Mouse (Mus musculus) hindbrain, embryonic 16.5 days (tissue): ENCODE data around the gene Ntf5. TPM values are rescaled to one million over a fixed set of nuclear protein-coding genes. Genes with fewer than 3 reads are reported as not detected.
"Not testable (repeated sequence)": the region's sequence is repeated elsewhere in the genome, so short reads cannot be mapped to it uniquely, and the experiment has no call there.

Experiments used
- ATAC-seq: fragments of 200-750 bp; cut with Nextera tagmentation; 2 replicates; pipeline ENCODE4 v1.8.0; 2017; ENCODE audit warnings: moderate TSS enrichment, moderate library complexity
- H3K27ac ChIP-seq: fragments of 300-500 bp; sonication (generic); 2 replicates; pipeline ENCODE4 v1.5.1; 2014; ENCODE audit warnings: low read depth, mild to moderate bottlenecking, control low read depth, low read length, moderate library complexity
- H3K27me3 ChIP-seq: fragments of 300-500 bp; sonication (generic); replicated peaks from 2 replicates; pipeline ENCODE4 v1.6.1; 2014; ENCODE audit warnings: low read length; ENCODE audit not compliant: control insufficient read depth, insufficient read depth
- H3K36me3 ChIP-seq: fragments of 300-500 bp; sonication (generic); 2 replicates; pipeline ENCODE4 v1.6.1; 2014; ENCODE audit warnings: mild to moderate bottlenecking, low read length, moderate library complexity, mixed read lengths; ENCODE audit not compliant: control insufficient read depth, insufficient read depth
- H3K4me1 ChIP-seq: fragments of 300-500 bp; sonication (generic); 2 replicates; pipeline ENCODE4 v1.6.1; 2014; ENCODE audit warnings: low read depth, low read length; ENCODE audit not compliant: control insufficient read depth, insufficient read depth
- H3K4me2 ChIP-seq: fragments of 300-500 bp; sonication (generic); 2 replicates; pipeline ENCODE4 v1.6.1; 2014; ENCODE audit warnings: mild to moderate bottlenecking, low read length, control low read depth, moderate library complexity
- H3K4me3 ChIP-seq: fragments of 300-500 bp; sonication (generic); 2 replicates; pipeline ENCODE4 v1.5.1; 2014; ENCODE audit warnings: mild to moderate bottlenecking, low read length, control low read depth, moderate library complexity
- H3K9ac ChIP-seq: fragments of 300-500 bp; sonication (generic); 2 replicates; pipeline ENCODE4 v1.6.1; 2014; ENCODE audit warnings: low read depth, mild to moderate bottlenecking, control low read depth, low read length, moderate library complexity
- H3K9me3 ChIP-seq: fragments of 300-500 bp; sonication (generic); 2 replicates; pipeline ENCODE4 v1.6.1; 2014; ENCODE audit warnings: mild to moderate bottlenecking, low read length, moderate library complexity; ENCODE audit not compliant: control insufficient read depth
- whole genome bisulfite sequencing: fragments of 180-500 bp; shearing (Covaris S2); extraction: QIAGEN DNeasy Blood & Tissue Kit; methylation state at CpG from one replicate; pipeline ENCODE4 v1.1.7; 2014; 5-methylcytosine and 5-hydroxymethylcytosine counted together
- polyA plus RNA-seq: library from polyadenylated mRNA; unstranded; fragments of >200 nt; fragmentation: Nextera tagmentation; extraction: Ambion mirVana; gene quantifications from 2 replicates; pipeline ENCODE4 v1.2.1, GENCODE M21; 2015

The Ntf5 gene
- polyA plus RNA-seq, 1 experiment from 2014 or later, result 0.15 TPM

DNA sequence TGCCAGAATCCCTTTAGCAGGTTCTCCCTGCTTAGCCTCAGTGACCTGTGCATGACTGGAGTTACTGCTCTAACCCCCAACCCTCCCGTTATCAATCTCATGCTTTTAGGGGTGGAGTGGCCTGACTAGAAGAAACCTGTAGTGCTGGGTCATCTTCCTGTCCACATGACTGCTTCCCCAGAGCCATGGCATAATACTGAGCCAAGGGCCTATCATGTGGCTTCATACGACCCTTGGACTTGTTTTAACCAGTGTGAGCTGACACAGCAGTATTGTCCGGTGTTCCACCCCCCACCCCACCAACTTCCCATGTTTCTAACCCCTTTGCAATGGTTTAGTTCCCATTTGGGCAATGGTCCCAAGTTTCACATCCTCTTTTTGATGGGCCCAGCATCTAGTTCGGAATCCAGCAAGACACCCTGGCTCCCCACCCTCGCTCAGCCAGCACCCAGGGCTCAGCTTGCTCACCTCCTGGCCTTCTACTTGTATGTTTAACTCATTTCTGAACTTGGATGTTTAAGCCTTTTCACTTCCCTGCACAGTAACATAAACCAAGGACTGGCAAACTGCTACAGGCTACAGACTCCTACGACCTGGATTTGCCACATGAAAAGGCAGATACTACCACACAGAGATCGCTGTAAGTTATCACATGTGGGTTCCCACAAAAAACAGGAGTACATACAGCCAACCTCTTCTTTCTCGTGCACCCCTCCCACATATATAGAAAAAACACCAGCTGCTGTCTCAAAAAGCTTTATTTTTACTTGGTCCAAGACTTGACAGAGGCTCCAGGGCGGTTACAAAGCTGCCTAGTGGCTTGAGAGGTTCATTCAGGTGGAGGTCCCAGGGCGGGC lies 43.9 kb downstream of the Ntf5 start:
- ATAC-seq, result no peak
- WGBS, result 63% methylated on average over 9 of the region's 10 CpGs
- peaks cover 33% of the 10 kb centered on the region for H3K4me1 ChIP-seq

DNA sequence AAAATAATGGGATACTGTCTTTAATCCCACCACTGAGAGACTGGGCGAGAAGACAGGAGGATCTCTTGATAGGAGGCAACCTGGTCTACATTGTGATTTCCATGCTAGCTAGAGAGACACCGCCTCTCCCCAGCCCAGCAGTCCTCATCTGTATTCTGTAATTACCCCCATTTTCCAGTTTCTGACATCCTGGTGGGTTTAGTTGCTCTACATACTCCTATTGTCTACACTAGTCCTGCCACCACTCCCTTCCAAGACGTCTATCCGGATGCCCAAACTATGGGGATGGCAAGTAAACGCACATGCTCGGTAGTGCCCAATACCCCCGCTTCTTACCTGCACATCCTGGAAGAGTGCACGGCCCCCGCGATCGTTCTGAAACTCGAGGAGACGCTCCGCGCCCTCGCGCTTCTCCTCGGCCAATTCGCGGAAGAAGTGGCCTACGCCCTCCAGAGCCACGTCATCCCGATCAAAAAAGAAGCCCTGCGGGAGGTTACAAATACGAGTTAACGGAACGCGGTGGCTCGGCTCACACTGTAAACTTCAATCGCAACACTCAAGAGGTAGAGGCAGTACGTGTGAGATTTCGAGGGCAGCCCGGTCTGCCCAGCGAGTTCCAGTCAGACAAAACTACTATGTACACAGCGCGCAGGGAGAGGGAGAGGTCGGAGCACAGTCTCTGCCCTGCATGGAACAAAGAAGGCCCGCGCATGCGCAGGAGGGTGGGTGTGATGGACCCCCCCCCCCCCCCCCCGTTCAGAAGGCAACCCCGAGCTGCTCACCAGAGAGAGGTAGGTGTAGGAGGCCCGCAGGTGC lies 45.5 kb downstream of the Ntf5 start:
- WGBS, result under 1% methylated on average over 42 of the region's 43 CpGs
- H3K27ac ChIP-seq, result peak overlapping the region; percentile 93
- peak; percentile 66 for ATAC-seq

More for the DNA sequence above, 43.9 kb downstream of the Ntf5 start:
- Histone ChIP-seq H3K27ac (peak overlapping the region; percentile 93), H3K4me2 (peak overlapping the region; percentile 90), H3K36me3 (peaks cover 16% of the 10 kb centered on the region), H3K9ac (peak overlapping the region; percentile 68), H3K27me3 (no peaks in the 10 kb centered on the region), H3K4me3 (peak overlapping the region; percentile 60), H3K9me3 (no peaks in the 10 kb centered on the region)

DNA sequence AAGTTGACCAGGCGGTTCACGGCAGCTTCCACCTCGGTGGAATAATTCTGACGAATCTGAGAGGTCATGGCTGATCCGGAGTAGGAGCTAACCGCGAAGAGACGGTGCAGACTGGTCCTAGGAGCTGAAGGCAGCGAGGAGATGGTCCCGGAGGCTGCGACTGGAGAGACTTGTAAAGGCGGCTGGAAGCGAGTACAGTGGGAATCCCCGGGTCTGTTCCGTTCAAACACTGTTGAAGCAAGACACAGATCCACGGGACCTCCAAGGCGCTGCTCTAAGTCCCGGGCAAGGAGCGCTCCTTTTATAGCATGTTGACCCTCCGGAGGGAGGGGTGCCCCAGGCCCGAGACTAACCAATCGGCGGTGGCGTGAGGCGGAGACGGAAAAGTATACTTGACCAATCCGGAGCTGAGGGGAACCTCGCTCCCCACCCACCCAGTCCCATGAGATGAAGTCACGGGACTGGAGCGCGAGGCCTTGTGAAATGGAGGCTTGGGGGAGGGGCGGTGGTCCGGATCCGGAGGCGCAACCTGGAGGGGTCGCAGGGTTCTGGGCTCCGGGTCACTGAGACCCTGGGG lies 46.2 kb downstream of the Ntf5 start, which contains the start of gene Ftl1:
Ftl1 (minus strand) TSS at position 321 of the 577 bp plus-strand sequence.
- not testable (repeated sequence) for H3K36me3 ChIP-seq, H3K9me3 ChIP-seq, H3K27me3 ChIP-seq
- WGBS, result under 1% methylated on average over 24 of the region's 37 CpGs
- peak within 1 kb of the TSS; percentile 90 for H3K4me2 ChIP-seq
- ATAC-seq, result peak; percentile 96
- H3K4me3 ChIP-seq, result peak within 1 kb of the TSS; percentile 60
- peak within 1 kb of the TSS; percentile 93 for H3K27ac ChIP-seq
- peaks cover 33% of the 10 kb centered on the region for H3K4me1 ChIP-seq
- H3K9ac ChIP-seq, result peak within 1 kb of the TSS; percentile 68

More for the DNA sequence above, 45.5 kb downstream of the Ntf5 start:
- H3K9me3 ChIP-seq, result no peaks in the 10 kb centered on the region
- peaks cover 33% of the 10 kb centered on the region for H3K4me1 ChIP-seq
- H3K9ac ChIP-seq, result peak overlapping the region; percentile 68
- peak overlapping the region; percentile 90 for H3K4me2 ChIP-seq
- peak overlapping the region; percentile 60 for H3K4me3 ChIP-seq
- peaks cover 15% of the 10 kb centered on the region for H3K36me3 ChIP-seq
- no peaks in the 10 kb centered on the region for H3K27me3 ChIP-seq

DNA sequence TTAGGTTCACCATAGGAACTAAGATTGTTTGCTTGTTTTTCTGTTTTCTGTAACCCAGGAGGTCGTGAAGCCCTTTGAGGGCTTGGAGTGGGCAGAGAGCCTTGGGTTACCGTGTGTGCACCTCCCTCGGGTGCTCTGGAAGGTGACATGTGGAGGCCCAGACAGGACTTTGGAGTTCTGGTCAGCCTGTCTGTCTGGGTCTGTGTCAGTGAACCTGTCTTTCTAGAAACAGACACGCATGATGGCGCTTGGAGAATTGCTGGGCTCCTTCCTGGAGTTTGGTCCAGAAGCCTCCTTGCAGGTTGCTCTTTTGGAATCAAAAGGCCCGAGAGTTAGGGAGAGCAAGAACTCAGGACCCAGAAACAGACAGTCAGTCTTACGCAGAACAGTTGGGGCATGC lies 46.9 kb downstream of the Ntf5 start:
- WGBS, result 69% methylated on average over 7 of the region's 7 CpGs
- Histone ChIP-seq H3K4me3 (peak overlapping the region; percentile 60; the same call in 1 of the 2 replicates), H3K36me3 (peaks cover 4% of the 10 kb centered on the region), H3K27ac (peak overlapping the region; percentile 78), H3K27me3 (no peaks in the 10 kb centered on the region), H3K9ac (no peak overlapping the region), H3K4me1 (peaks cover 39% of the 10 kb centered on the region), H3K9me3 (no peaks in the 10 kb centered on the region), H3K4me2 (peak overlapping the region; percentile 53)
- no peak for ATAC-seq

DNA sequence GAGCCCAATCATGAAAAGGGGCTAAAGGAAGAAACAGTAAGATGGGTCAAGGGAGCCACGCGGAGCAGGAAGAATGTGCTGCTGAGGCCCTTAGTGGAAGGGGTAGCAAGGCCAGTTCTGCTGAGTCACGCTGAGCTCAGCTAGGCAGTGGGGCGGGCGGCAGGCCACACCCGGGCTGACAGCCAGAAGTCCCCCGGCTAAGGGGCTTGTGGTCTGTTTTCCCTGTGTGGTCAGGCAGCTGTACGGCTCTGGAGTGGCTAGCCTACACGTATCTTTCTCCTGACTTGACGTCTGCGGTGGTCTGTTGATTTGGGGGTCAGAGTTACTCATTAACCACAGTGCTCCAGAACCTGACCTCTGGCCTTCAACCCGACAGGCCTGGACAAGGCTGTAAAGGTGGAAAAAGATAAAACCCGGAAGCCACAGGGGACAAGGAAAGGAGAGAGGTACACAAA lies 47.4 kb downstream of the Ntf5 start:
- peak overlapping the region; percentile 10; the same call in 1 of the 2 replicates for H3K4me2 ChIP-seq
- no peak for ATAC-seq
- H3K36me3 ChIP-seq, result peaks cover 4% of the 10 kb centered on the region
- peak overlapping the region; percentile 78 for H3K27ac ChIP-seq
- H3K4me1 ChIP-seq, result peaks cover 44% of the 10 kb centered on the region
- no peaks in the 10 kb centered on the region for H3K9me3 ChIP-seq
- WGBS, result 21% methylated on average over 13 of the region's 13 CpGs
- no peak overlapping the region for H3K4me3 ChIP-seq
- no peak overlapping the region for H3K9ac ChIP-seq
- H3K27me3 ChIP-seq, result no peaks in the 10 kb centered on the region

DNA sequence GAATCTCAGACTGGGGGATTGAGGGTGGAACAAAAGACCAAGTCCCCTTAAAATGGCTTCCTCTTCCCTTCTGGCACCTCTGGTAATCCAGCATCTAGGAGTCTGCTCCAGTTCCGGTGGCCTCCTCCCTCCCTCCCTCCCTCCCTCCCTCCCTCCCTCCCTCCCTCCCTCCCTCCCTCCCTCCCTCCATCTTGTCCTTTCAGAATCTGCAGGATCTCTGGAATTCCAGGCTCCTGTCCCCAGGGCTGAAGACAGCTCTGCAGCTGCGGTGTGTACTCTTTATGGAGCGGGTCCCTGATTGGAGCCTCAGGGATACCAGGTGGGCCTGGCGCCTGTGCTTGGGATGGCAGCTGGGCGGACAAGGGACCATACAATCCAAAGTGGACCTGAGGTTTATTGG lies 47.8 kb downstream of the Ntf5 start:
- no peak for ATAC-seq
- H3K36me3 ChIP-seq, result peaks cover 4% of the 10 kb centered on the region
- no peak overlapping the region for H3K4me3 ChIP-seq
- no peak overlapping the region for H3K9ac ChIP-seq
- no peak overlapping the region for H3K4me2 ChIP-seq
- peak overlapping the region; percentile 78 for H3K27ac ChIP-seq
- H3K27me3 ChIP-seq, result no peaks in the 10 kb centered on the region
- WGBS, result 62% methylated on average over 4 of the region's 5 CpGs
- no peaks in the 10 kb centered on the region for H3K9me3 ChIP-seq
- peaks cover 44% of the 10 kb centered on the region for H3K4me1 ChIP-seq

DNA sequence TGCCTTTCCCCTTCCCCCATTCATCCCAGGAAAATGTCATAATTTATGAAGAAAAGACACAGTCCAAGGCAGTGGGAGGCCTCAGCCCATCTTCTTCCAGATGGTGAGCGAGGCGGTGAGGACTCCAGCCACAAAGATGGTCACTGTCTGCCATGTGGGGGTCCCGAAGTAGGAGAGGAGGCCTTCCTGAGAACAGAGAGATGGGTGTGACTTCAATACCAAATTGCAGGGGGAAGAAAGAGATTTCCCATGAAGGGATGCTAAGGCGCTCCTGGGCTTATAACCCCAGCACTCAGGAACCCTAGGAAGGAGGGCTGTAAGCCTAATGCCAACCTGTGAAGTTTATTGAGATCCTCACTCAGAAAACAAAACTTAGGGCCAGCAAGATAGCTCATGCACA lies 48.3 kb downstream of the Ntf5 start:
- no peak overlapping the region for H3K9ac ChIP-seq
- no peak overlapping the region for H3K4me3 ChIP-seq
- no peak for ATAC-seq
- H3K27ac ChIP-seq, result no peak overlapping the region
- no peaks in the 10 kb centered on the region for H3K9me3 ChIP-seq
- H3K4me2 ChIP-seq, result no peak overlapping the region
- no peaks in the 10 kb centered on the region for H3K27me3 ChIP-seq
- WGBS, result 94% methylated on average over 4 of the region's 4 CpGs
- peaks cover 39% of the 10 kb centered on the region for H3K4me1 ChIP-seq
- peaks cover 4% of the 10 kb centered on the region for H3K36me3 ChIP-seq

DNA sequence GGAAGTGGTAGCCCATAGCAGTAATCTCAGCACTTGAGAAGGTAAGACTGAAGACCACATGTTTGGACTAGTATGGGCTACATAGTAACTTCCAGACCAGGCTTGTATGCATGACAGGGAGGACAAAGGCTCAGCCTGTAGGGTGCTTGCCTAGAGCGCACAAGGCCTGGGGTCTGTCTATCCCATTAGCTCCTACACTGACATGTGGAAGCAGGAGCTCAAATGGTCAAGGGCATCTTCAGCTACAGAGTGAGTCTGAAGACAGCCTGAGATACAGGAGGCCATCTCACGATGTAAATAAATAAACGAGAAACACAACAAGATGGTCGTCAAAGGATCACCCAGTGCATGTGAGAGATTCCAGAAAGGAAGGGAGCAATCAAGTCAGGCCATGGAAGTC lies 48.8 kb downstream of the Ntf5 start:
- ATAC-seq, result no peak
- Histone ChIP-seq H3K4me2 (no peak overlapping the region), H3K27ac (no peak overlapping the region), H3K4me1 (peaks cover 37% of the 10 kb centered on the region), H3K9ac (no peak overlapping the region), H3K36me3 (peaks cover 4% of the 10 kb centered on the region), H3K9me3 (no peaks in the 10 kb centered on the region), H3K4me3 (no peak overlapping the region), H3K27me3 (no peaks in the 10 kb centered on the region)
- 94% methylated on average over 4 of the region's 4 CpGs for WGBS
